Mouse (Mus musculus): ENCODE data around the gene Slc46a2. TPM values are rescaled to one million over a fixed set of nuclear protein-coding genes. Genes with fewer than 3 reads are reported as not detected.
A peak's percentile ranks its signal among the peaks of the same experiment; 100 is the strongest.

Slc46a2 gene
- polyA plus RNA-seq, 1 experiment: not detected

DNA sequence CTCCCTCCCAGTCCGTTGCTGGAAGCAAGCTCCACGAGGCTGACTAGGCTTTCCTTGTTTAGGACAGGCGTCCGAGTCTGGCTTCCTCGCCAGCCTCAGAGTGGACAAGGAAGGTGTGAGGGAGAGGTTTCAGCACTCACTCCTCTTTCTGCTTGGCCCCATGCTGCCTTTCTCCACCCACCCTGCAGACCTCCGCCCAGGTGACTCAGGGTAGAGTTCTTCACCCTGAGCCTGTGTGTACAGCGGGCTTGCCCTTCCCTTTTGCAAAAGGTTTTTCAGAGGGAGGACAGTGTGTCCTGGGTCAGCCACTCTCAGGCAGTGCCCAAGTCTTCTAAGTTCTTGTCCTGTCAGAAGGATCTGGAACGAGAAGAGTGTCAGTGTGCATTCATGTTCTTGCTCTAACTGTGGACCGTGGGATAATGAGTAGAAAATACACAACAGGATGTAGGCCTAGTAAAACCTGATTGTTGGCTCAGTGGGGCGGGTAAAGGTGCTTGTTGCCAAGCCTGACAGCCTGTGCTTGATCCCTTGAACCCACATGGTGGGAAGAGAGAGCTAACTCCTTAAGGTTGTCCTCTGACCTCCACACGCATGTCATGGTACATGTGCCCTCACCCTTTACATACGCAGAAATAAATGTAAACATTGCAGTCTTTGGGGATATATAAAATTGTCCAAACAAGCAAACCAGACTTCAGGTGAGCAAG lies 16.9 kb downstream of the Slc46a2 start:
- no peak for TF ChIP-seq POLR2A (IDR thresholded peaks at IDR 0.05; ENCODE audit: borderline replicate concordance, control insufficient read depth, low read depth, low read length)
- TF ChIP-seq CTCF (IDR thresholded peaks at IDR 0.05; ENCODE audit: control insufficient read depth, insufficient read depth, low read length): no peak
- Histone ChIP-seq H3K4me3 (replicated peaks; ENCODE audit: control insufficient read depth, low read depth, low read length) (no peak overlapping the region), H3K27ac (ENCODE audit: control insufficient read depth, insufficient read depth, low read depth, low read length, poor library complexity) (0 out of 2 replicates have a peak overlapping the region, but pooled peaks have one; percentile 11), H3K4me1 (ENCODE audit: control insufficient read depth, insufficient read depth, low read length) (no peaks in the 10 kb centered on the region)
- WGBS: 85% methylated on average over 12 of the region's 12 CpGs

DNA sequence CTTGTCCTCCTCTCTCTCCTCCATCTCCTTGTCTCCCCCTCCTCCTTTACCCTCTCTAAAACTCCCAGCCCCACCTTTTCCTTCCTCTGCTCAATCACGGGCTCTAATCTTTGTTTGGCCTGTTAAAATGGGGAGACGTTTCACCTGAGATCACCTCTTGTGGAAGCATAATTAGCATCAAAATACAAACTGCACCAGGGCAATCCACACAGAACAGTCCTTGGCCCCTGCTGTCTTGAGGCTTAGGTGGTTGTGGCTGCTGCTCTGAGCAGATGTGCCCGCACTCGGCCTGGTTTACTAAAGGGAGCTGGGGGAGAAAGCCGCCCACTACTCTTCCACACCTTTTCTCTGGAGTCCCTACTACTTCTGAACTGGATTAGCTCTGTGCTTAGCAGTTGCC lies 18.9 kb downstream of the Slc46a2 start:
- WGBS: 72% methylated on average over 5 of the region's 5 CpGs
- Histone ChIP-seq H3K4me3 (replicated peaks; ENCODE audit: control insufficient read depth, low read depth, low read length) (no peak overlapping the region), H3K4me1 (ENCODE audit: control insufficient read depth, insufficient read depth, low read length) (no peaks in the 10 kb centered on the region), H3K27ac (ENCODE audit: control insufficient read depth, insufficient read depth, low read depth, low read length, poor library complexity) (no peak overlapping the region)
- TF ChIP-seq POLR2A (IDR thresholded peaks at IDR 0.05; ENCODE audit: borderline replicate concordance, control insufficient read depth, low read depth, low read length): no peak
- no peak for TF ChIP-seq CTCF (IDR thresholded peaks at IDR 0.05; ENCODE audit: control insufficient read depth, insufficient read depth, low read length)

DNA sequence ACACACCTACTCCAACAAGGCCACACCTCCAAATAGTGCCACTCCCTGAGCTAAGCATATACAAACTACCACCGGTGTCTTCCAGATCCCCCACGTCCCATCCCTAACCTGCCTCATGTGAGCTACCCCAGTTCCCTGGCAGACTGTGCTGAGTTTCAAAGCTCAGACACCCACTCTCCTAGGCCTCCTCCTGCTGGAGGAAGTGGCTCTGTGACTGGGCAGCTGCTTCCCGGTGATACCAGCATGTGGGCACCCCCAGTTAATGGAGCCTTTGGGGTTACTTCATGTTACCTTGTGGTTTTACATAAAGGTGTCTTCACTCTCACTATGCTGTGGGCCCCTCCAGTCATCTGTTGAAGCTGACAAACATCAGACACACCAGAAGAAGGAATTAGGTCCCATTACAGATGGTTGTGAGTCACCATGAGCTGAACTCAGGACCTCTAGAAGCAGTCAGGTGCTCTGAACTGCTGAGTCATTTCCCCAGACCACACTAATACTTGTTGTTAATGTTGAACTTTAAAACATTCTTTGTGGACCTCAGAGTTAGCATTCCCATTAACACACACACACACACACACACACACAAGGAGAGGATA lies 19.8 kb downstream of the Slc46a2 start:
- Histone ChIP-seq H3K27ac (ENCODE audit: control insufficient read depth, insufficient read depth, low read depth, low read length, poor library complexity) (no peak overlapping the region), H3K4me3 (replicated peaks; ENCODE audit: control insufficient read depth, low read depth, low read length) (no peak overlapping the region), H3K4me1 (ENCODE audit: control insufficient read depth, insufficient read depth, low read length) (no peaks in the 10 kb centered on the region)
- TF ChIP-seq CTCF (IDR thresholded peaks at IDR 0.05; ENCODE audit: control insufficient read depth, insufficient read depth, low read length) (no peak), POLR2A (IDR thresholded peaks at IDR 0.05; ENCODE audit: borderline replicate concordance, control insufficient read depth, low read depth, low read length) (no peak)
- WGBS: 45% methylated on average over 3 of the region's 3 CpGs

DNA sequence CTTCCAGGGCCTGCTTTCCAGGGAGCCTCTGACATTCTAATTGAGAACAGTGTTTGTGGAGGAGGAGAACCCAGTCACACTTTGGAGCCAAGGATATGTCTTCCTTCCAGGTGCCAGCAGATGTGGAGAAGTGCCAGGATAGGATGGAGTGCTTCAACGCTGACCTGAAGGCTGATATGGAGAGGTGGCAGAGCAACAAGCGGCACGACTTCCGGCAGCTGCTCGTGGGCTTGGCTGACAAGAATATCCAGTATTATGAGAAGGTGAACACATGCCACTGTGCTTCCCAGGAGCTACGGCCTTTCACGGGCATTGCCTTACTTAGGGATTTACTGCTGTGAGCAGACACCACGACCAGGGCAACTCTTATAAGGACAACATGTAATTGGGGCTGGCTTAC lies 20.4 kb downstream of the Slc46a2 start:
- TF ChIP-seq CTCF (IDR thresholded peaks at IDR 0.05; ENCODE audit: control insufficient read depth, insufficient read depth, low read length) (no peak), POLR2A (IDR thresholded peaks at IDR 0.05; ENCODE audit: borderline replicate concordance, control insufficient read depth, low read depth, low read length) (no peak)
- H3K27ac ChIP-seq (ENCODE audit: control insufficient read depth, insufficient read depth, low read depth, low read length, poor library complexity): no peak overlapping the region
- no peak overlapping the region for H3K4me3 ChIP-seq (replicated peaks; ENCODE audit: control insufficient read depth, low read depth, low read length)
- H3K4me1 ChIP-seq (ENCODE audit: control insufficient read depth, insufficient read depth, low read length): no peaks in the 10 kb centered on the region
- WGBS: 83% methylated on average over 8 of the region's 8 CpGs

DNA sequence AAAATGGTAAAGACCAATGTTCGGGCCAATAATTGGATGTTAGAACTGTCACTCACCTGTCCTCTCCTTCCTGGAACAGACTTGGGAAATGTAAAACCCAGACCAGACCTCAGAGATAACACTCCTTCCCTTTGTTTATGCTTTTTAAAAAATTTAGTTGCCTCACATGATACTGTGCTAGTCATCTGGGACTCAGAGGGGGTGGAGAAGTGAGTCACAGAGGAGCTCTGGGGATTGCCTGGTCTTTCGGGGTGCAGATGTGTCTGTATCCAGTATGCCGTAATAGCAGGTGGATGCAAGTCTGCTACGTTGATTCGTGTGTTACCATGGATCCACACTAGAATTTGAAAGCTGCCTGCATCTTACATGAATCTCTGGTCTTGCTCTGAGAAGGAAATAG lies 22.1 kb downstream of the Slc46a2 start:
- Histone ChIP-seq H3K4me1 (ENCODE audit: control insufficient read depth, insufficient read depth, low read length) (no peaks in the 10 kb centered on the region; the same call in 1 of the 2 replicates), H3K4me3 (replicated peaks; ENCODE audit: control insufficient read depth, low read depth, low read length) (no peak overlapping the region), H3K27ac (ENCODE audit: control insufficient read depth, insufficient read depth, low read depth, low read length, poor library complexity) (no peak overlapping the region)
- 92% methylated on average over 5 of the region's 5 CpGs for WGBS
- no peak for TF ChIP-seq POLR2A (IDR thresholded peaks at IDR 0.05; ENCODE audit: borderline replicate concordance, control insufficient read depth, low read depth, low read length)
- TF ChIP-seq CTCF (IDR thresholded peaks at IDR 0.05; ENCODE audit: control insufficient read depth, insufficient read depth, low read length): no peak

DNA sequence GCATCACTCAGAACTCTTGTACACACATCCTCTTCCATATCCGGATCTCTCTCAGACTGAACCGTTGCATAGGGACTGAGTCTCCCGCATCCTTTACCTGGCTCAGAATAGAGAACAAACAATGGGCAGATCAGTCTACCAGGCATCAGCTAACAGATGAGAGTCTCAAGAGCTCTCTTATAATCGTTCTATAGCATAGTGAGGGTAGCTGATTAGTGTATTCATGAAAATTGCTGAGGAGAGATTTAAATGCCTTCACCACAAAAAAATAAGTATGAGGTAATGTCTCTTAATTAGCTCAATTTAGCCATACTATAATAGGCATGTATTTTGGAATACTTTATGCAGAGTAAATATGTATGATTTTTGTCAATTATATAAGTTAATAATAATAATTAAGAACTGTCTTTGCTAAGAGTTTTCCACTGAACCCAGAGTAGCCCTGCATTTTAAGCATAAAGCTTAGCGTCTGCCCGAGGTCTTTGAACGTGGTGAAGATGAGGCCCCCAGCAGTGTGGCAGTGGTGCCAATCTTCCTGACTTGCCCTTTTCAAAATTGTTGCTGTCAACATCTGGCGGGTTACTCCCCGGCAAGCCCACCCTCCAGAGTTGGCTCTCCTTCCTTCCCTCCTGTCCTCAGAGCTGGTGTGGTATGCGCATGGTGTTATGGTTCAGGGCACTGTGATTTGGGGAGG lies 23.0 kb downstream of the Slc46a2 start:
- Histone ChIP-seq H3K4me3 (replicated peaks; ENCODE audit: control insufficient read depth, low read depth, low read length) (no peak overlapping the region), H3K4me1 (ENCODE audit: control insufficient read depth, insufficient read depth, low read length) (no peaks in the 10 kb centered on the region; the same call in 1 of the 2 replicates), H3K27ac (ENCODE audit: control insufficient read depth, insufficient read depth, low read depth, low read length, poor library complexity) (no peak overlapping the region)
- TF ChIP-seq POLR2A (IDR thresholded peaks at IDR 0.05; ENCODE audit: borderline replicate concordance, control insufficient read depth, low read depth, low read length) (no peak), CTCF (IDR thresholded peaks at IDR 0.05; ENCODE audit: control insufficient read depth, insufficient read depth, low read length) (no peak)
- WGBS: 84% methylated on average over 10 of the region's 10 CpGs

DNA sequence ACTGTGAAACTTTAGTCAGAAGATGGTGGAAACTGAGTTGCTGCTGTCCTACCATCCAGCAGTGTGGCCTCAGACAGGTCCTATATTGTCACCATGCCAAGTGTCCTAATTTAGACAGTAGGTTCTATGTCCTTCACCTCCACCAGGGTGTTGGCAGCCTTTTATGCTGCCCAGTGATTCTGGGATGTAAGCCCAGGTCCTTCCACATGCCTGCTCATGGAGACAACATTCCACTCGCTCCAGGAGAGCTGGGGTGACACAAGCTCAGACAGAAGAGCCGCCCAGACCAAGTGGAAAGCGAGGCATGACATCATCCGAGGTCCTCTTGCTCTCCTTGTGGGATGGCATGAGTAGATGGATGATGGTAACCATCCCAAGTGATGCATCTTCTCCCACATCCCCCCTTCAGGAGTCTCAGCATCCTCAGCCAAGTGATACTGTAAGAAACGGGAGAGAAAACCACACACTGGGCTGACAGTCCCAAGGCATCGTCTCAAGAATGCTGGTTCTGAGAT lies 24.7 kb downstream of the Slc46a2 start:
- TF ChIP-seq CTCF (IDR thresholded peaks at IDR 0.05; ENCODE audit: control insufficient read depth, insufficient read depth, low read length) (no peak), POLR2A (IDR thresholded peaks at IDR 0.05; ENCODE audit: borderline replicate concordance, control insufficient read depth, low read depth, low read length) (no peak)
- 85% methylated on average over 6 of the region's 6 CpGs for WGBS
- H3K4me1 ChIP-seq (ENCODE audit: control insufficient read depth, insufficient read depth, low read length): no peaks in the 10 kb centered on the region; the same call in 1 of the 2 replicates

DNA sequence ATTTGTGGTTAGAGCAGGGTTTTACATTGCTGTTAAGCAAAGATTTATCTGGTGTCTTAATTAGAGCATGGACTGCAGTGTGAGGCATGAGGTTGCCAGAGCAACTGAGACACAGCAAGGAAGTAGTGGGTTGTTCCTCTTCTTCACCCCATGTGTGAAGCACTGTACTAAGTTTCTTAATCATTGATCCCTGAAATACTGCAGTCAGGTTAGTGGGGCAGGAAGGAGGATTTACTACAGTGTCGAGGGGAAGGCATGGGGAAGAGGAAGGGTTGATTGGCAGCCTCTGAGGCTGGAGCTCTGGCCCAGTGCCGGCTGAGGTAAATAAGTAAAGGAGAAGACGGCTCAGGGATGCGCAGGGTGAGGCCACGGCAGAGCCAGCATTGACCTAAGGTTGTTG lies 26.8 kb downstream of the Slc46a2 start:
- Histone ChIP-seq H3K4me3 (replicated peaks; ENCODE audit: control insufficient read depth, low read depth, low read length) (no peak overlapping the region), H3K4me1 (ENCODE audit: control insufficient read depth, insufficient read depth, low read length) (no peaks in the 10 kb centered on the region; the same call in 1 of the 2 replicates), H3K27ac (ENCODE audit: control insufficient read depth, insufficient read depth, low read depth, low read length, poor library complexity) (no peak overlapping the region)
- no peak for TF ChIP-seq POLR2A (IDR thresholded peaks at IDR 0.05; ENCODE audit: borderline replicate concordance, control insufficient read depth, low read depth, low read length)
- no peak for TF ChIP-seq CTCF (IDR thresholded peaks at IDR 0.05; ENCODE audit: control insufficient read depth, insufficient read depth, low read length)
- 29% methylated on average over 5 of the region's 5 CpGs for WGBS

More for the DNA sequence above, 24.7 kb downstream of the Slc46a2 start:
- H3K4me3 ChIP-seq (replicated peaks; ENCODE audit: control insufficient read depth, low read depth, low read length): no peak overlapping the region
- no peak overlapping the region for H3K27ac ChIP-seq (ENCODE audit: control insufficient read depth, insufficient read depth, low read depth, low read length, poor library complexity)

All from bone marrow, adult 2 months (tissue).